Mouse (Mus musculus): ENCODE measurements around the gene Dennd1a. TPM values are rescaled to one million over a fixed set of nuclear protein-coding genes. Genes with fewer than 3 reads are reported as not detected.
A peak's percentile ranks its signal among the peaks of the same experiment; 100 is the strongest.

Gene Dennd1a
- polyA plus RNA-seq, 1 experiment from 2014 or later, result 10.2 TPM

- peaks cover 13% of the 10 kb centered on the region for H3K4me1 ChIP-seq (ENCODE audit: control insufficient read depth, insufficient read depth, low read length)
- H3K4me2 ChIP-seq (ENCODE audit: low read depth, low read length), result no peak overlapping the region
- no peaks in the 10 kb centered on the region for H3K36me3 ChIP-seq (ENCODE audit: control insufficient read depth, insufficient read depth, low read length)
- no peak overlapping the region for H3K4me3 ChIP-seq (replicated peaks; ENCODE audit: low read length)
- no peak overlapping the region for H3K27ac ChIP-seq (ENCODE audit: low read length)
- no peak overlapping the region for H3K9ac ChIP-seq (ENCODE audit: low read length)
- 21% methylated on average over 3 of the region's 3 CpGs for WGBS
- ATAC-seq (ENCODE audit: insufficient read depth, low FRiP score), result no peak
- no peaks in the 10 kb centered on the region for H3K27me3 ChIP-seq (ENCODE audit: control insufficient read depth, insufficient read depth, low read length)
- no peaks in the 10 kb centered on the region for H3K9me3 ChIP-seq (replicated peaks; ENCODE audit: control insufficient read depth, low read length)
Observed at GRCm38 (mm10) chr2:38126383-38126732, 160.8 kb downstream of the Dennd1a start.

- ATAC-seq (ENCODE audit: insufficient read depth, low FRiP score), result no peak
- no peak overlapping the region for H3K27ac ChIP-seq (ENCODE audit: low read length)
- H3K4me3 ChIP-seq (replicated peaks; ENCODE audit: low read length), result no peak overlapping the region
- peaks cover 13% of the 10 kb centered on the region for H3K4me1 ChIP-seq (ENCODE audit: control insufficient read depth, insufficient read depth, low read length)
- H3K36me3 ChIP-seq (ENCODE audit: control insufficient read depth, insufficient read depth, low read length), result no peaks in the 10 kb centered on the region
- no peaks in the 10 kb centered on the region for H3K9me3 ChIP-seq (replicated peaks; ENCODE audit: control insufficient read depth, low read length)
- H3K9ac ChIP-seq (ENCODE audit: low read length), result no peak overlapping the region
- H3K4me2 ChIP-seq (ENCODE audit: low read depth, low read length), result no peak overlapping the region
- no peaks in the 10 kb centered on the region for H3K27me3 ChIP-seq (ENCODE audit: control insufficient read depth, insufficient read depth, low read length)
- 57% methylated on average over 5 of the region's 5 CpGs for whole genome bisulfite sequencing
Observed at GRCm38 (mm10) chr2:38125671-38126382, 161.4 kb downstream of the Dennd1a start.

- H3K27ac ChIP-seq (ENCODE audit: low read length), result no peak overlapping the region
- peaks cover 10% of the 10 kb centered on the region for H3K4me1 ChIP-seq (ENCODE audit: control insufficient read depth, insufficient read depth, low read length)
- no peak overlapping the region for H3K9ac ChIP-seq (ENCODE audit: low read length)
- no peaks in the 10 kb centered on the region for H3K9me3 ChIP-seq (replicated peaks; ENCODE audit: control insufficient read depth, low read length)
- no peak for ATAC-seq (ENCODE audit: insufficient read depth, low FRiP score)
- 92% methylated on average over 1 of the region's 1 CpGs for WGBS
- no peaks in the 10 kb centered on the region for H3K36me3 ChIP-seq (ENCODE audit: control insufficient read depth, insufficient read depth, low read length)
- H3K4me3 ChIP-seq (replicated peaks; ENCODE audit: low read length), result no peak overlapping the region
- H3K4me2 ChIP-seq (ENCODE audit: low read depth, low read length), result no peak overlapping the region
- no peaks in the 10 kb centered on the region for H3K27me3 ChIP-seq (ENCODE audit: control insufficient read depth, insufficient read depth, low read length)
Observed at GRCm38 (mm10) chr2:38124727-38125126, 162.5 kb downstream of the Dennd1a start.

GRCm38 (mm10) chr2:38115000-38115399 lies 172.2 kb downstream of the Dennd1a start:
- Histone ChIP-seq H3K27me3 (ENCODE audit: control insufficient read depth, insufficient read depth, low read length) (no peaks in the 10 kb centered on the region), H3K4me2 (ENCODE audit: low read depth, low read length) (no peak overlapping the region), H3K36me3 (ENCODE audit: control insufficient read depth, insufficient read depth, low read length) (no peaks in the 10 kb centered on the region), H3K4me1 (ENCODE audit: control insufficient read depth, insufficient read depth, low read length) (peaks cover 7% of the 10 kb centered on the region), H3K9me3 (replicated peaks; ENCODE audit: control insufficient read depth, low read length) (no peaks in the 10 kb centered on the region), H3K27ac (ENCODE audit: low read length) (no peak overlapping the region), H3K4me3 (replicated peaks; ENCODE audit: low read length) (no peak overlapping the region), H3K9ac (ENCODE audit: low read length) (no peak overlapping the region)
- no peak for ATAC-seq (ENCODE audit: insufficient read depth, low FRiP score)
- 71% methylated on average over 2 of the region's 2 CpGs for WGBS

- peak; percentile 47; the same call in 1 of the 2 replicates for ATAC-seq (ENCODE audit: insufficient read depth, low FRiP score)
- Histone ChIP-seq H3K27ac (ENCODE audit: low read length) (peak overlapping the region; percentile 36), H3K4me2 (ENCODE audit: low read depth, low read length) (no peak overlapping the region), H3K27me3 (ENCODE audit: control insufficient read depth, insufficient read depth, low read length) (no peaks in the 10 kb centered on the region), H3K9me3 (replicated peaks; ENCODE audit: control insufficient read depth, low read length) (no peaks in the 10 kb centered on the region), H3K4me1 (ENCODE audit: control insufficient read depth, insufficient read depth, low read length) (peaks cover 7% of the 10 kb centered on the region), H3K9ac (ENCODE audit: low read length) (no peak overlapping the region), H3K36me3 (ENCODE audit: control insufficient read depth, insufficient read depth, low read length) (no peaks in the 10 kb centered on the region), H3K4me3 (replicated peaks; ENCODE audit: low read length) (no peak overlapping the region)
- WGBS, result 60% methylated on average over 5 of the region's 5 CpGs
Observed at GRCm38 (mm10) chr2:38111655-38112351, 175.4 kb downstream of the Dennd1a start.

GRCm38 (mm10) chr2:38108586-38108985 lies 178.6 kb downstream of the Dennd1a start:
- Histone ChIP-seq H3K9me3 (replicated peaks; ENCODE audit: control insufficient read depth, low read length) (no peaks in the 10 kb centered on the region), H3K4me2 (ENCODE audit: low read depth, low read length) (no peak overlapping the region), H3K27ac (ENCODE audit: low read length) (no peak overlapping the region), H3K9ac (ENCODE audit: low read length) (no peak overlapping the region), H3K36me3 (ENCODE audit: control insufficient read depth, insufficient read depth, low read length) (no peaks in the 10 kb centered on the region), H3K4me3 (replicated peaks; ENCODE audit: low read length) (no peak overlapping the region), H3K4me1 (ENCODE audit: control insufficient read depth, insufficient read depth, low read length) (peaks cover 7% of the 10 kb centered on the region), H3K27me3 (ENCODE audit: control insufficient read depth, insufficient read depth, low read length) (no peaks in the 10 kb centered on the region)
- WGBS, result 76% methylated on average over 2 of the region's 2 CpGs
- no peak for ATAC-seq (ENCODE audit: insufficient read depth, low FRiP score)

- no peak overlapping the region for H3K4me3 ChIP-seq (replicated peaks; ENCODE audit: low read length)
- no peaks in the 10 kb centered on the region for H3K9me3 ChIP-seq (replicated peaks; ENCODE audit: control insufficient read depth, low read length)
- 70% methylated on average over 1 of the region's 1 CpGs for WGBS
- no peaks in the 10 kb centered on the region for H3K27me3 ChIP-seq (ENCODE audit: control insufficient read depth, insufficient read depth, low read length)
- H3K9ac ChIP-seq (ENCODE audit: low read length), result no peak overlapping the region
- peaks cover 15% of the 10 kb centered on the region for H3K4me1 ChIP-seq (ENCODE audit: control insufficient read depth, insufficient read depth, low read length)
- no peaks in the 10 kb centered on the region for H3K36me3 ChIP-seq (ENCODE audit: control insufficient read depth, insufficient read depth, low read length)
- no peak overlapping the region for H3K27ac ChIP-seq (ENCODE audit: low read length)
- no peak overlapping the region for H3K4me2 ChIP-seq (ENCODE audit: low read depth, low read length)
- no peak for ATAC-seq (ENCODE audit: insufficient read depth, low FRiP score)
Observed at GRCm38 (mm10) chr2:38102674-38103073, 184.5 kb downstream of the Dennd1a start.

- Histone ChIP-seq H3K36me3 (ENCODE audit: control insufficient read depth, insufficient read depth, low read length) (no peaks in the 10 kb centered on the region), H3K4me1 (ENCODE audit: control insufficient read depth, insufficient read depth, low read length) (peaks cover 15% of the 10 kb centered on the region), H3K4me2 (ENCODE audit: low read depth, low read length) (no peak overlapping the region), H3K9me3 (replicated peaks; ENCODE audit: control insufficient read depth, low read length) (no peaks in the 10 kb centered on the region), H3K27me3 (ENCODE audit: control insufficient read depth, insufficient read depth, low read length) (no peaks in the 10 kb centered on the region), H3K27ac (ENCODE audit: low read length) (no peak overlapping the region), H3K4me3 (replicated peaks; ENCODE audit: low read length) (no peak overlapping the region), H3K9ac (ENCODE audit: low read length) (peak overlapping the region; percentile 40; the same call in 1 of the 2 replicates)
- no peak for ATAC-seq (ENCODE audit: insufficient read depth, low FRiP score)
- WGBS, result 42% methylated on average over 7 of the region's 7 CpGs
Observed at GRCm38 (mm10) chr2:38100289-38100688, 186.9 kb downstream of the Dennd1a start.

GRCm38 (mm10) chr2:38099120-38099773 lies 187.9 kb downstream of the Dennd1a start:
- ATAC-seq (ENCODE audit: insufficient read depth, low FRiP score), result peak; percentile 83
- H3K36me3 ChIP-seq (ENCODE audit: control insufficient read depth, insufficient read depth, low read length), result no peaks in the 10 kb centered on the region
- H3K4me3 ChIP-seq (replicated peaks; ENCODE audit: low read length), result no peak overlapping the region
- no peak overlapping the region for H3K4me2 ChIP-seq (ENCODE audit: low read depth, low read length)
- no peaks in the 10 kb centered on the region for H3K27me3 ChIP-seq (ENCODE audit: control insufficient read depth, insufficient read depth, low read length)
- H3K4me1 ChIP-seq (ENCODE audit: control insufficient read depth, insufficient read depth, low read length), result peaks cover 15% of the 10 kb centered on the region
- 69% methylated on average over 4 of the region's 4 CpGs for WGBS
- H3K9ac ChIP-seq (ENCODE audit: low read length), result no peak overlapping the region
- no peak overlapping the region for H3K27ac ChIP-seq (ENCODE audit: low read length)
- no peaks in the 10 kb centered on the region for H3K9me3 ChIP-seq (replicated peaks; ENCODE audit: control insufficient read depth, low read length)
